Mouse (Mus musculus): ENCODE measurements at regions not wholly inside any gene's neighbourhood (a gene's known extent, or its start where the extent isn't known, plus 50 kb on each side); places are given as distances from the start of the nearest gene placed in this dataset.

DNA sequence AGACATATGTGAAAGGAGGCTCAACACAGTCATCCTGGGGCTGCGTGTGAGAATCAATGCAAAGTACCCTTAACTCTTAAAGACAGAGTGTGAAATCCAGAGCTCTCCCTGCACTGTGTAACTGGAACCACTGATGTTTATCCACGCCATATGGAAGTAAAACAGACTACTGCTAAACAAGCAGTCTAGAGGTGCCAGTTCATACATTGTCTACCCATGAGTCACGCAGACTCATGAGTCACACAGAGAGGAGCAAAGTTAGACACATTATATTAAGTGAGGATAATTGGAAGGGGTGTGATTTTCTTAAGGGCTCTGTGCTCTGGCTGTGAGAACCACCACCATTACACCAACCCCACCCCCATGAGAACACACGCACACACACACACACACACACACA, 516.8 kb downstream of the Fam19a5 start:
- no peaks in the 10 kb centered on the region; the same call in 1 of the 2 replicates for H3K4me1 ChIP-seq (ENCODE audit: control insufficient read depth, insufficient read depth, low read depth, low read length)
- no peak overlapping the region for H3K4me2 ChIP-seq (ENCODE audit: low read length)
- H3K27ac ChIP-seq (ENCODE audit: low read depth, low read length): no peak overlapping the region
- H3K27me3 ChIP-seq (replicated peaks; ENCODE audit: control insufficient read depth, insufficient read depth, low read length): no peaks in the 10 kb centered on the region
- 89% methylated on average over 4 of the region's 4 CpGs for WGBS
- H3K9me3 ChIP-seq (ENCODE audit: control insufficient read depth, low read length): no peaks in the 10 kb centered on the region
- H3K4me3 ChIP-seq (ENCODE audit: low read length): no peak overlapping the region
- no peaks in the 10 kb centered on the region for H3K36me3 ChIP-seq (ENCODE audit: control insufficient read depth, insufficient read depth, low read length)
- no peak for ATAC-seq
- no peak overlapping the region for H3K9ac ChIP-seq (ENCODE audit: low read depth, low read length)

- Histone ChIP-seq H3K9ac (ENCODE audit: low read depth, low read length) (no peak overlapping the region), H3K4me3 (ENCODE audit: low read length) (no peak overlapping the region), H3K4me1 (ENCODE audit: control insufficient read depth, insufficient read depth, low read depth, low read length) (peaks cover 3% of the 10 kb centered on the region), H3K36me3 (ENCODE audit: control insufficient read depth, insufficient read depth, low read length) (no peaks in the 10 kb centered on the region), H3K4me2 (ENCODE audit: low read length) (no peak overlapping the region), H3K9me3 (ENCODE audit: control insufficient read depth, low read length) (no peaks in the 10 kb centered on the region), H3K27me3 (replicated peaks; ENCODE audit: control insufficient read depth, insufficient read depth, low read length) (no peaks in the 10 kb centered on the region), H3K27ac (ENCODE audit: low read depth, low read length) (no peak overlapping the region)
- 68% methylated on average over 5 of the region's 5 CpGs for WGBS
- no peak for ATAC-seq
Measured at GRCm38 (mm10) chr15:88063041-88063440, 518.9 kb downstream of the Fam19a5 start.

GRCm38 (mm10) chr15:88068476-88068875, 524.4 kb downstream of the Fam19a5 start:
- Histone ChIP-seq H3K4me3 (ENCODE audit: low read length) (no peak overlapping the region), H3K4me1 (ENCODE audit: control insufficient read depth, insufficient read depth, low read depth, low read length) (peaks cover 3% of the 10 kb centered on the region; the same call in 1 of the 2 replicates), H3K27ac (ENCODE audit: low read depth, low read length) (no peak overlapping the region), H3K4me2 (ENCODE audit: low read length) (no peak overlapping the region), H3K36me3 (ENCODE audit: control insufficient read depth, insufficient read depth, low read length) (no peaks in the 10 kb centered on the region), H3K27me3 (replicated peaks; ENCODE audit: control insufficient read depth, insufficient read depth, low read length) (no peaks in the 10 kb centered on the region; the same call in 1 of the 2 replicates), H3K9ac (ENCODE audit: low read depth, low read length) (no peak overlapping the region), H3K9me3 (ENCODE audit: control insufficient read depth, low read length) (no peaks in the 10 kb centered on the region)
- no peak for ATAC-seq
- 57% methylated on average over 3 of the region's 3 CpGs for WGBS

GRCm38 (mm10) chr15:88072676-88073075, 527.4 kb upstream of the Zdhhc25 start:
- Histone ChIP-seq H3K9ac (ENCODE audit: low read depth, low read length) (no peak overlapping the region), H3K4me1 (ENCODE audit: control insufficient read depth, insufficient read depth, low read depth, low read length) (peaks cover 2% of the 10 kb centered on the region; the same call in 1 of the 2 replicates)
- 5% methylated on average over 1 of the region's 1 CpGs for WGBS

DNA sequence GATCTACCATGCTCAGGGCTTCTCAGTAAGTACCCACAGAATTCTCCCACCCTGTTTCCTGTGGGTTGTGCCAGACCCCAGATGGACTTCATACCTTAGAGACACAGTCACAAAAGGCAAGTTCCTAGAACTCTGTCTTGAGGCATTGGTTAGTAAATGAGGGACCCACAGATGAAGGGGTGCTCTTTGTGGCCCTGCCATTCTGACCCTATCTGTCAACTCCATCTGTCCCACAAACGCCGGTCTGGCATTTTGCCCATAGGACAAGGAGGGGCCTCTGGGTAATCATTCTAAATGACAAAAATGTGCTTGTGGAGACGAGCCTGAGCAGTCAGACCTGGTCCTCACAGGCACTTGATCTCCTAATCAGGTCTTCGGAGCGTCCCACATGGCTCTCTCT, 516.2 kb upstream of the Zdhhc25 start:
- Histone ChIP-seq H3K27ac (ENCODE audit: low read depth, low read length) (no peak overlapping the region), H3K4me3 (ENCODE audit: low read length) (no peak overlapping the region), H3K4me2 (ENCODE audit: low read length) (no peak overlapping the region), H3K27me3 (replicated peaks; ENCODE audit: control insufficient read depth, insufficient read depth, low read length) (peaks cover 2% of the 10 kb centered on the region; the same call in 1 of the 2 replicates), H3K4me1 (ENCODE audit: control insufficient read depth, insufficient read depth, low read depth, low read length) (no peaks in the 10 kb centered on the region; the same call in 1 of the 2 replicates), H3K9ac (ENCODE audit: low read depth, low read length) (no peak overlapping the region), H3K9me3 (ENCODE audit: control insufficient read depth, low read length) (no peaks in the 10 kb centered on the region), H3K36me3 (ENCODE audit: control insufficient read depth, insufficient read depth, low read length) (no peaks in the 10 kb centered on the region)
- 44% methylated on average over 5 of the region's 5 CpGs for WGBS
- ATAC-seq: no peak

More at GRCm38 (mm10) chr15:88072676-88073075, 527.4 kb upstream of the Zdhhc25 start:
- Histone ChIP-seq H3K27ac (ENCODE audit: low read depth, low read length) (no peak overlapping the region), H3K4me2 (ENCODE audit: low read length) (no peak overlapping the region), H3K36me3 (ENCODE audit: control insufficient read depth, insufficient read depth, low read length) (no peaks in the 10 kb centered on the region), H3K9me3 (ENCODE audit: control insufficient read depth, low read length) (no peaks in the 10 kb centered on the region), H3K4me3 (ENCODE audit: low read length) (no peak overlapping the region), H3K27me3 (replicated peaks; ENCODE audit: control insufficient read depth, insufficient read depth, low read length) (no peaks in the 10 kb centered on the region; the same call in 1 of the 2 replicates)
- no peak for ATAC-seq

- Histone ChIP-seq H3K27me3 (replicated peaks; ENCODE audit: control insufficient read depth, insufficient read depth, low read length) (peaks cover 2% of the 10 kb centered on the region; the same call in 1 of the 2 replicates), H3K4me2 (ENCODE audit: low read length) (no peak overlapping the region), H3K9me3 (ENCODE audit: control insufficient read depth, low read length) (no peaks in the 10 kb centered on the region), H3K36me3 (ENCODE audit: control insufficient read depth, insufficient read depth, low read length) (no peaks in the 10 kb centered on the region), H3K9ac (ENCODE audit: low read depth, low read length) (no peak overlapping the region), H3K4me1 (ENCODE audit: control insufficient read depth, insufficient read depth, low read depth, low read length) (no peaks in the 10 kb centered on the region; the same call in 1 of the 2 replicates), H3K4me3 (ENCODE audit: low read length) (no peak overlapping the region), H3K27ac (ENCODE audit: low read depth, low read length) (no peak overlapping the region)
- WGBS: 48% methylated on average over 3 of the region's 3 CpGs
- ATAC-seq: no peak
Measured at GRCm38 (mm10) chr15:88085631-88086030, 514.5 kb upstream of the Zdhhc25 start.

DNA sequence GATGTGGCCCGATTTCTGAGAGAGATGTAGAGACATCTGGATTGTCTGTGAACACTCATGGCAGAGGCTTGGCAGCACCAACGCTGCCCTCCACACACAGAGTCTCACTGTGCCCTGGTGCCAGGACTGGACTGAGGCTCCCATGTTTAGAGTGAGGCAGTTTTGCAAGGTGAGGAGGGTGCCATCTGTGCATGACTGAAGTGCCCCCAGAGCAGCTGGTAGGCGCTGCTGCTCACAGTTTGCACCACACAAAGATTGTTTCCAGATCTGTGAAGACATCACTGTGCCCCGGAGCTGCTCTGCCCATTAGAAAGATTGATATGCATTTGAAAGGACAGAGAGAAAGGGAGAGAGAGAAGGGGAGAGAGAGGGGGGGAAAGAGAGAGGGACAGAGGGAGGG, 510.6 kb upstream of the Zdhhc25 start:
- 36% methylated on average over 4 of the region's 4 CpGs for WGBS
- peaks cover 2% of the 10 kb centered on the region; the same call in 1 of the 2 replicates for H3K27me3 ChIP-seq (replicated peaks; ENCODE audit: control insufficient read depth, insufficient read depth, low read length)
- no peaks in the 10 kb centered on the region for H3K4me1 ChIP-seq (ENCODE audit: control insufficient read depth, insufficient read depth, low read depth, low read length)
- no peak overlapping the region for H3K4me2 ChIP-seq (ENCODE audit: low read length)
- no peak overlapping the region for H3K4me3 ChIP-seq (ENCODE audit: low read length)
- H3K9ac ChIP-seq (ENCODE audit: low read depth, low read length): no peak overlapping the region
- H3K36me3 ChIP-seq (ENCODE audit: control insufficient read depth, insufficient read depth, low read length): no peaks in the 10 kb centered on the region
- peak; percentile 34; the same call in 1 of the 2 replicates for ATAC-seq
- H3K9me3 ChIP-seq (ENCODE audit: control insufficient read depth, low read length): peaks cover 2% of the 10 kb centered on the region; the same call in 1 of the 2 replicates
- no peak overlapping the region for H3K27ac ChIP-seq (ENCODE audit: low read depth, low read length)

DNA sequence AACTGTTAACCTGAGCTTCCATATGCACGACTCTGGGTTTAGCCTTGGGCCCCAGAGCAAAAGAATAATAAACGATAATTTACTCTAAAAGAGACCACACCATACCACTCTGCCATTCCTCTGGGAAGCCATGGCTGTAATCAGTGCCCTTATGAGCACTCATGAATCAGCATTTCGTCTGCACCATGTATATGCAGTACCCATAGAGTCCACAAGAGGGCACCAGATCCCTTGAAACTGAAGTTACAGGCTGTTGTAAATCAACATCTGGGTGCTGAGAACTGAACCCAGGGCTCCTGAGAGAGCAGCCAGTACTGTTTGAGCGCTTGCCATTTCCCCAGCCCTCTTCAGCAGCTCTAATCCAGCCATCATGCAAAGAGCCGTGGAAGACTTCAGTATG, 508.7 kb upstream of the Zdhhc25 start:
- Histone ChIP-seq H3K4me3 (ENCODE audit: low read length) (no peak overlapping the region), H3K4me1 (ENCODE audit: control insufficient read depth, insufficient read depth, low read depth, low read length) (no peaks in the 10 kb centered on the region), H3K27me3 (replicated peaks; ENCODE audit: control insufficient read depth, insufficient read depth, low read length) (peaks cover 2% of the 10 kb centered on the region; the same call in 1 of the 2 replicates), H3K9ac (ENCODE audit: low read depth, low read length) (no peak overlapping the region), H3K9me3 (ENCODE audit: control insufficient read depth, low read length) (peaks cover 2% of the 10 kb centered on the region; the same call in 1 of the 2 replicates), H3K4me2 (ENCODE audit: low read length) (no peak overlapping the region), H3K27ac (ENCODE audit: low read depth, low read length) (no peak overlapping the region), H3K36me3 (ENCODE audit: control insufficient read depth, insufficient read depth, low read length) (no peaks in the 10 kb centered on the region)
- no peak for ATAC-seq
- 90% methylated on average over 5 of the region's 5 CpGs for WGBS

- Histone ChIP-seq H3K27me3 (replicated peaks; ENCODE audit: control insufficient read depth, insufficient read depth, low read length) (no peaks in the 10 kb centered on the region), H3K4me2 (ENCODE audit: low read length) (no peak overlapping the region), H3K9me3 (ENCODE audit: control insufficient read depth, low read length) (no peaks in the 10 kb centered on the region), H3K4me3 (ENCODE audit: low read length) (no peak overlapping the region), H3K4me1 (ENCODE audit: control insufficient read depth, insufficient read depth, low read depth, low read length) (peaks cover 2% of the 10 kb centered on the region), H3K27ac (ENCODE audit: low read depth, low read length) (no peak overlapping the region), H3K9ac (ENCODE audit: low read depth, low read length) (no peak overlapping the region), H3K36me3 (ENCODE audit: control insufficient read depth, insufficient read depth, low read length) (no peaks in the 10 kb centered on the region)
- no peak for ATAC-seq
- WGBS: 44% methylated on average over 5 of the region's 5 CpGs
Measured at GRCm38 (mm10) chr15:88120376-88120775, 479.7 kb upstream of the Zdhhc25 start.
